Mouse (Mus musculus): Measurements from ENCODE around the gene Galnt10. TPM values are rescaled to one million over a fixed set of nuclear protein-coding genes. Genes with fewer than 3 reads are reported as not detected.

Gene Galnt10
- total RNA-seq, 2 experiments from 2014 or later: 8.4 to 9.0 TPM

DNA sequence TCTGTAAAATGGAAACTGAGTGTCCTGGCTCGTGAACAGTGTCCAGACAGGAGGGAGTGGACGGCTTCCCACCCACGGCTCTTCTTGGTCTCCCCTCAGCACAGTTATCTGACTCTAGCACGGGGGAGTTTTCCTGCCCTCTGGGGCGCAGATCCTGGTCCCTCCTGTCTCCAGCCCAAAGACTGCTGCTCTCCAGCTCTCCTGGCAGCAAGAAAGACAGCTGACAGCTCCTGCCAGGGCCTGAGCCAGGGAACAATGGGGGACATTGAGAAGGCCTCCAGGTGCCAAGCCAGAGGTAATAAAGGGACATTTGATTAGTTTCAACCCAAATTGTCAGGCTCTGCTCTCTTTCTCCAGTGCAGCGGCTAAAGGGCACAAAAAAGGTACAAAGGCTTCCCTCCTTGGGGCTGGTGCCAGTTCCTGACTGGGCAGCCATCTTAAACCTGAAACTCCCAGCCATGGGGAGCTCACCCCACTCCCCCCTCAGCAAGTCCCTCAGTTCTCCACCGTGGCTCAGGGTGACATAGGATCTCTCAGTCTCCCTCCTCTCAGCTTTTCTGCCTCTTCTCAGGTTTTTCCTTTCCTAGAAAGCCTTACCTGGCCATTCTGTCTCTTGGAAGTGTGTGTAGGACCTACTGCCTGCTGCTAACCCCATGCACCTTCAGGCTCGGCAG, 11.5 kb downstream of the Galnt10 start:
- intact Hi-C loops (cut with DNase I): no loop called here
- no peak for DNase-seq (ENCODE audit: low spot score)

DNA sequence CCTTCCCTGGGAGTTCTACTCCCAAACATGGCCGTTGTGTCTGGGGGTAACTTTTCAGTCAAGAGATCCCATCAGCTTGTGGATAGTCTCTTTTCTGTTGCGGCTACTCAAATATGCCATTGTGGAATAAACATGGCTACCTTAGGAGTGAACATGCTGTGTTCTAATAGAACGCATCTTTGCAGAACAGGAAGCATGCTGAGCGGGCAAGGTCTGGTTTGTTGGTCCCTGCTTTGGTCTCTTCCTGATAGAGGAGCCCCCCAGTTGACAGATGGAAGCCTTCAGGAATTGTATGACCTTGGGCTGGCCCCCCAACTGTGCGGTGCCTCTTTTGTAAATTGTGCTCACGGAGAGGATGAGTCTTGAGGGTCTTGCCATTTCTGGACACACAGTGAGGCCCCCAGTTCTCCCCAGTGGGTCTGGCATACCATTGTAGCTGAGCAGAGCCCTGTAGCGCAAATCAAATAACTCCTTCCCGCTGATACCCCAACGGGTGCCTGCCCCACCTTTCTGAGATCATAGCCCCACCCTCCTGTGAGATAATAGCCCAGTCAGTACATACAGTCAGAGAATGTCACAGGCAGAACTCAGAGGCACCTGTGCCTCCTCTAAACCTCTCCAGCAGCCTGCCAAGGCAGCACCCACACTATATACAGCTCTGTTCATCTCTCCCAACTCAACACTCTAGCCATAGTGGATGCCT, 12.3 kb downstream of the Galnt10 start:
- no peak for DNase-seq (ENCODE audit: low spot score)
- intact Hi-C loops (cut with DNase I): no loop called here

DNA sequence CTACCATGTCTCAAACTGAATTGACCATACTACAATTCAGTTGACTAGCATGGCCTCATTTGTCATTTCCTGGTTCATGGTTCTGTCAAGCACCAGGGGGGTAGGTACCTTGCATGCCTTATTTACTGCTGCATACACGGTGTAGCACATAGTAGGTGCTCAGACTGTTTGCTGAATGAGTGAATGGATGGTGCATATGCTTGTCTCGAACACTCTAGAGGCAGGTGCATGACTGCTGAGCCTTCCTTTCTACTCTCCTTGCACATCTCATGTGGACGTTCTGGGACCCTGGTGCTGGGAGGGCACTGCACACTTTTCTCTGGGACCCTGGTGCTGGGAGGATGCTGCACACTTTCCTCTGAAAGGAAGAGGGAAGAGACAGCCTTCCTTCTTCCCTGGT, 13.0 kb downstream of the Galnt10 start:
- intact Hi-C loops (cut with DNase I): no loop called here
- DNase-seq (ENCODE audit: low spot score): no peak

DNA sequence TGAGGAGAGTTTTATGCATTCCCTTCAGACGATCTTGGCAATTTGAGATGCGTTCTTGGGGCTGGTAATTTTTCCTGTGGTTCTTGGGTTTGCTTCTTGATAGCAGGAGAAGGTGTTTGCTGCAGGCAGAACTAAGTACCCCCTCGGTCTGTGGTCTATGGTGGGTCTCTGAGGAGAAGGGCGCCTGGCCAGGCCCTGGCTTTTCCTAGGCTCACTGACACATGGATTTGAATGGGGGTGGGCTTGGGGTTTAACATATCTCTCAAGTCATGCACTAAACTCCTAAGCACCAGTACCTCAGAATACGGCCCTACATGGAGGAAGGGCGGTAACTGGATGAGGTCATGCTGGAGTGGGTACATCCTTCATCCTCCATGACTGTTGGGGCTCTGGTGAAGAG, 13.5 kb downstream of the Galnt10 start:
- no peak for DNase-seq (ENCODE audit: low spot score)
- intact Hi-C loops (cut with DNase I): no loop called here

DNA sequence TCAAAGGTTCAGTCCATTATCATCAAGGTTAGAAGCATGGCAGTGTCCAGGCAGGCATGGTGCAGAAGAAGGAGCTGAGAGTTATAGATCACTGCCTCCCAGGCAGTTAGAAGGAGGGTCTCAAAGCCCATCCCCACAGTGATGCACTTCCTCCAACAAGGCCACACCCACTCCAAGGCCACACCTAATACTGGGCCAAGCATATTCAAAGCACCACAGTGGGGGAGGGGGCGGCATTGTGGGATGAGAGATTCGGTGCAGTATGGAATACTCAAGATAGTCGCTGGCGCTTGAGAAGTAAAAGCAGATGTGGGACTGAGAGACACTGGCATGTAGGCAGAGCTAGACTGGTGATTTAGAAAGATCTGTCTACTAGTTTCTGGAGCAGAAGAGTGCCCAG, 14.9 kb downstream of the Galnt10 start:
- DNase-seq (ENCODE audit: low spot score): no peak
- intact Hi-C loops (cut with DNase I): no loop called here

DNA sequence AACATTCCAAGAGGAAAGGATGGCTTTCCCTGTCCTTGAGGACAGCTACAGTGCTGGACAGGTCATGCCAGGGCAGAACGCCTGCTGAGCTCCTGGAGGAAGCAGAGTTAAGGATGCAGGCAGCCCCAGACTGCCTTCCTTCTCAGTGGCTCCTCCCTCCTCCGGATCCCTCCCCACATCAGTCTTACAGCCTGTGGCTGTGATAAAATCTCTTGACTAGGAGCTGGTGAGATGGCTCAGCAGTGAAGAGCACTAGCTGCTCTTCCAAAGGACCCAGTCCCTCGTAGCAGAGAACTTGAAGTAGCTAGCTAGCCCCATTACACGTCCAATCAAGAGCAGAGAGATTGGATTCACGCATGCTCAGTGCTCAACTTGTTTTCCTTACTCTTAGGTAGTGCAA, 15.6 kb downstream of the Galnt10 start:
- intact Hi-C loops (cut with DNase I): no loop called here
- DNase-seq (ENCODE audit: low spot score): no peak

DNA sequence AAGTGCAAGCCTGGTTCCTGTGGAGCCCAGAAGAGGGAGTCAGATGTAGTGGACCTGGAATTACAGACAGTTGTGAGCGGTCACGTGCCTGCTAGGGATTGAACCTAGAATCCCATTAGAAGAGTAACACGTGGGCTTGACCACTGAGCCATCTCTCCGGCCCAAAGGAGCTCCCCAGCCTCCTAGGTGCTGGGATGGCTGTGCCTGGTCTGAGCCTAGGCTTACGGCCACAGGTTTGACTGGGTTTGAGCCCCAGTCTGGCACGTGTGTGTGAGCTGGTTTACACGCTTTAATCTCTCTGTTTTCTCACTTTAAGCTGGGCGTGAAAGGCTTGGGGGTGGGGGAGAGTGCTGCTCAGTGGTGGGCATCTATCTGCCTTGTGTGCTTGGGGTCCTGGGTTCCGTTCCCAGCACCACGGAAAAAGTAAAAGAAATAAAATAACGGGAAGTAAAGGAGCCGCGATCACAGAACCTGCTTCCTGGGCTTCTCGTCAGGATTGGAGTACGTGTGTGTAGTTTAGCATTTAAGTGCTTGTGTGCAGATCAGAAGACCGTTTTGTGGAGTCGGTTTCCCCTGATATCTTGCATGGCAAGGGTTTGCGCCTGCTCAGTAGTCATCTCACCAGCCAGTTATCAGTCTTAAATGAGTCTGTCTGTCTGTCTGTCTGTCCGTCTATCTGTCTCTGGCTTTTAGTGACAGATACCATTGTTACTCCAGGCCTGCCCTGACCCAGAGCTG, 16.4 kb downstream of the Galnt10 start:
- intact Hi-C loops (cut with DNase I): no loop called here
- DNase-seq (ENCODE audit: low spot score): no peak

DNA sequence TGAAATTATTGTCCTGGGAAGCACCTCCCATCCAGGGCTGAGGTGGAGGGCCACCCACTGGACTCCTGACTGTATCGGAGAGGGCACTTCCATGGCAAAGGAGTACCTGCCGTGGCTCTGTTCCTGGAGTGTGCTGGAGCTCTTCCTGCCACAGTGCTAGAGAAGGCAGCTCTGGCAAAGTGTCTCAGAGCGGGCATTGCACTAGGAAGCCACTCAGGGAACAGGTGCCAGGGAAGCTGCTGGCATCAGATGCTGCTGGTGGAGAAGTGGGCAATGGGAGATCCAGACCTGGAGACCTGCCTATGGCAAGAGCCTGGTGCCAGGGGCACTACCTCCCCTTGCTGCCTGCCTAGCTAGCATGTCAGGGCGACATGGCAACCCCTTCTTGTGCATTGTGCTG, 17.0 kb downstream of the Galnt10 start:
- intact Hi-C loops (cut with DNase I): no loop called here
- DNase-seq (ENCODE audit: low spot score): no peak

DNA sequence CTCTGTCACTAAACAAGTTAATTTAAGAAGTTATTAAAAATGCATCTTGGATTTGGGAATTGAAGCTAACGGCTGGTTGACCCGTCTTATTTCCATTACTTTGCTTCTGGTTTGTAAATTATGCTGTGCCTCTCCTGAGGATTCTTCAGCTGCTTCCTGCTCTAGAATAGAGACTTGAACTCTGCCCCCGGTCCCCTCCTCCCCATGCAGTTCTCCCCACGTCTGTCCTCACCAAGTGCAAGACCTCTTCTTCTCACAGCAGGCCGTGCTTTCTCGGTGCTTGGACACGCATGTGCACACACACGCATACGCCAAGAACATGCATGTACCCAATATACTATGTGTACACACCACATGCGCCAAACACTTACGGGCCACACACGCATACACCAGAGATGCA, 18.0 kb downstream of the Galnt10 start:
- DNase-seq (ENCODE audit: low spot score): no peak
- intact Hi-C loops (cut with DNase I): no loop called here

DNA sequence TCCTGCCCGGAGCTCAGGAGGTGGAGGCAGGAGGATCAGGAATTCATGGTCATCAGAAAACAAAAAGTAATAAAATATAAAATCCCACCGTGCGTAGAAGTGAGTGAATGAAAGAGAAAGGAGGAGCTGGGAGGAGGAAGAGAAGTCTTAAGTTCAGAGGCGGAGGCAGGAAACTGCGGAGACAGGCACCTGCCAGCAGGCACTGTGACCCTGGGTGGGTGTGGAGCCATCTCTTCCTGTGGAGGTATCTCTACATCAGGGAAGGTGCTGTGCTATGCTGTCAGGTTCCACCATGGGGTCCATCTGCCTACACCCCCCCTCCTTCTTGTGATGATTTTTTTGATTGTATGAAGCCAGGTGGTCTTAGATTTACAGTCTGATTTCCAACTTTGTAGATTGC, 19.5 kb downstream of the Galnt10 start:
- intact Hi-C loops (cut with DNase I): no loop called here
- no peak for DNase-seq (ENCODE audit: low spot score)

DNA sequence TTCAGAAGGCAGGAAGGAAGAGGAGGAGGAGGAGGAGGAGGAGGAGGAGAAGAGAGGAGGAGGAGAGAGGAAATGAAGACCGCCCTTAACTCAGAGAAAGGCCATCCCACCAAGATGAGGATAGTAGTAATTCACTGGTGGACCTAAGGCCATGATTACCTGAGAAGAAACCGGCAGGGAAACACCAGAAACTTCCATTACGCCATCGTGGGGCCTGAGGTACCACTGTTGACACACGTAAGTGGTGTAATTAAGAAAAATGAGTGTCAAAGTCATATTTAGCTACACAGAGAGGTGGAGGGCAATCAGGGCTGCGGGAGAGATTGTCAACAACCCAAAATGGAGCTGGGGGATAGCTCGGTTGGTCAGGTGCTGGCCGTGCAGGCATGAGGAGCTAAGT, 23.0 kb downstream of the Galnt10 start:
- no peak for DNase-seq (ENCODE audit: low spot score)
- intact Hi-C loops (cut with DNase I): no loop called here

DNA sequence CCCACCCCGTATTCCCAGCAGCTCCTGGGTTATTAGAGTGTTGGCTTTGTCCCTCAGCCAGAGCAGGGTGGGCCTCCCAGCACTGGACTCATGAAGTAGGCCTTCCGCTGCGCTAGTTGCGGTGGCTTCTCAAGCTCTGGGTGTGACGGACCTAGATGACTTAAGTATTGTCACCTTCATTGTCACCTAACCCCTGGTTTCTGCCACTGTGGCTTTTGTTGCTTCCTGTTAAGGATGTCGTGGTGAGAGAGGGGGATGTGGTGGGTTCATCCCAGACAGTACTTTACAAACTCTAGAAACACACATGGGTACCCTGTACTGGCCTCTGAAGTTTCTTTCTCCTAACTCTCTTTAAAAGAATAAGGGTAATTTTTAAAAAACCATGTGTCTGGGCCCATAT, 24.3 kb downstream of the Galnt10 start:
- intact Hi-C loops (cut with DNase I): no loop called here

DNA sequence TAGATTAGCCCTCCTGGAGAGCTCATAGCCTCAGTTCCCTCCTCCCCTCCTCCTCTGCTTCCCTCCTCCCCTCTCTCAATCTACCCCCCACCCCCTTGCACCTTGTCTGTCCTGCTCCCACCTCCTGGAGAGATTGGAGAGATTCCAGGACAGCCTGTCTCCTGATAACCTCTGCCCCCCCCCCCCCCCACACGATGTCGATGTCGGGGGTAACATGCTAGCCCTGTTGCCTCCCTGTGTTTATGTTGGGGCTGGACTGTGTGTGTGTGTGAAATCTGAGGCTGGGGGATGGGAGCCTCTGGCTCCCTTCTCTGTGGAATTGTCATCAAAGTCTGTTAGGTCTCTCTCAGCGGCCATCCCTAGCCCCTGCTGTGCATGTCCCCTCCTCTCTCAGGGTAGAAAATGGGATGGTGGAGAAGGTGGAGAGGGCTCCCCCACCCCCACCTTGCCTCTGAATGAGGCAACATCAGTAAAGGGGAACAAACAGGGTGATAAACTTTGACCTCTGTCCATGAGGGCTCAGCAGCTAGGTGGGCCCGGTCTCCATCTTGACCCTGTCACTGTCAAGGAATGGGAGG, 26.0 kb downstream of the Galnt10 start:
- intact Hi-C loops (cut with DNase I): no loop called here

More for the DNA sequence above, 24.3 kb downstream of the Galnt10 start:
- DNase-seq (ENCODE audit: low spot score): no peak

DNA sequence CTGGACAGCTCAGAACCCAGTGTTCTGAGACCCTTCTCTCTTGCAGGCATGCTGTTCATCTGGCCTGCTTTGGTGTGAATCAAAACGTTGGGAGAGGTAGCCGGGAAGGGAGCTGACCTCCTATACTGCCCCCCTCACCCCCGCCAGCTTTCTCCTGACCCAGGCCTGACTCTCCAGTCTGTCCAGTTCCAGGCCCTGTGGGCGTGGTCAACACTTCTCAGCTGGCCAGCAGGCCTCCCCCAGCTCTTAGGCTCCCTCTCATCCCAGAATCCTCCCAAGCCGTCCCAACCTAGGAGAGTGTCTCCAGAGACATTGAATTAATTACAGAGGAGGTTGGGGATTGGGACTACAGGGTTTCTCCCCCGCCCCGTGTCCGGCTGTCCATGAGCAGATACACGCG, 26.6 kb downstream of the Galnt10 start:
- no peak for DNase-seq (ENCODE audit: low spot score)
- intact Hi-C loops (cut with DNase I): no loop called here

More for the DNA sequence above, 26.0 kb downstream of the Galnt10 start:
- DNase-seq (ENCODE audit: low spot score): no peak

DNA sequence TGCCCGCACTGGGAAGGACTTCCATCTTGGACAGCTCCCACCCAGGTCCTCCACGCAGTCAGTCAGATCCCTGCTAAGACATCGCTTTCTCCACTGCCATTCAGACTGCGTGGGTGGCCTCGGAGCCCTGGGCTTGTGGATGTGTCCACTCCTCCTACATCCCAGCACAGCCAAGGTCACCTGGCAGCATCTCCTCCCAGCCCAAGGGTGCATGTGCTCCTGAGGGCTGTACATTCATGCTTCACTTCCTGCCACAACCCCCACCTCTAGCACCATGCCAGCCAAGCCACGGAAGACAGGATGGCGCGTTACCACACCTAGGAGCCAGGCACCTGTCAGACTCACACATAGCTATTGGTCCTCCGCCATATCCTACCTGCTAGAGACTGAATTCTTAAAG, 27.8 kb downstream of the Galnt10 start:
- no peak for DNase-seq (ENCODE audit: low spot score)
- intact Hi-C loops (cut with DNase I): no loop called here

DNA sequence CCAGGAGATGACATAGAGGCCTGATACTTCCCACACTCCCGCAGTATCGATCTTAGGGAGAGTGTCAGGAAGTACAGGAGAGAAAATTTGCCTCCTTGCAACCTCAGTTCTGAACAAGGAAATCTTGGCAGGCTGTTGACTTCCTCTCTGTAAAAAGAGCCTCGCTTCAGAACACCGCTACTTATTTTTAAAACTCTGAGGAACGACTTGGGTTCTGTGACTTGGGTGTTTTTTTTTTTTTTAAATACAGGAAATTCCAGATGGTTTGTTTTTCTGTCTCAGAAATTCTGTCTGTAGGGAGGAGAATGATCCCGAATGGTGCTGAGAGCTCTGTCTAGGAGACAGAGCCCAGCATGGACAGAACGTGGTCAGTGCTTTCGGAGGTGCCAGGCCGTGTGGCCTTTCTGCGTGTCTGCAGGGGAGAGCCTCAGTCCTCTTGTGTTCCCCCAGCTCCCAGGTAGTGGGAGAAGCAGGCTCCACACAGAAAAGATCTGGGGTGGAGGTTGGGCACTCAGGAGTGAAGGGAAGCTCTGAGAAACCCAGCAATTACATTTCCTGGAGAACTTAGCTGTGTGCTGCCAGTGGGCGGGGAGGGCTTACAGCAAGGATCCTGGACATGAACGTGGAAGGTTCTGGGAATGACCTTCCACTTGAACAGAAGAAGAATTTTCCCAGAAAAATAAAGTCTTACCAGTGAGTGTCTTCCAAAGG, 28.9 kb downstream of the Galnt10 start:
- DNase-seq (ENCODE audit: low spot score): no peak

DNA sequence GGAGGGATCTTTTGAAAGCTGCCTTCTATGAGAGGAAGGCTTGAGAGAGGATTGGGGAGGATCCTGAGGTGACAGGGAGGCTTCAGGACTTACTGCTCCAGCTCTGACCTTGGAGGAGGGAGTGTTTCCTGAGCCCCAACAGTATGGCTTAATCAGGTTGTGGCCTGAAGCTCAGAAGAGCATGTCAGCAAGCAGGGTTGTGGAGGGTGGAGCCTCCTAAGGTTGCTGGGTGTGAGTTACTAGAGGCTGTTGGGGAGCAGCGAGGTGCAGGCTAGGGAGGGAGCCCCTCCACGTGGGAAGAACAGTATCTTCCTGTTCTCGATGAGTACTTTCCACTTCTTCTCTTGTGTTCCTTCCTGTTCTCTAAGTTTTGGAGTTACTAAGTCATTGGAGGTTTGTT, 32.0 kb downstream of the Galnt10 start:
- intact Hi-C loops (cut with DNase I): no loop called here
- no peak for DNase-seq (ENCODE audit: low spot score)

More for the DNA sequence above, 28.9 kb downstream of the Galnt10 start:
- intact Hi-C loops (cut with DNase I): no loop called here

DNA sequence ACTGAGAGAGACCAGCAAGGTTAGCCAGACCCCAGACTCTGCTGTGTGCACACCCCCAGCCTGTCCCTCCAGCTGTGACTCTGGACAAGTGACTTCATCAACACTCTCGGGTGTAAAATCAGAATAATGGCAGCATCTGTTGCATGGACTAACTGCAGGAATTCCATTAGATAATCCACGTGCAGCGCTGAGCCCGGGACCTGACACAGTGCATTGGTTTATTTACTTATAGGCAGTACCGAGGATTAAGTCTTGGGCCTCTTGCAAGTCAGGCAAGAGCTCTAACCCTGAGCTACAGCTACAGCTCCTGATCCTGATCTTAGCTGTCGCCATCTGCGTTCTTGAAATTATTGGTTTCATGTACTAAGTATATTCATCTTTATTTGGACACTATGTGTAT, 37.3 kb downstream of the Galnt10 start:
- intact Hi-C loops (cut with DNase I): no loop called here
- DNase-seq (ENCODE audit: low spot score): no peak

DNA sequence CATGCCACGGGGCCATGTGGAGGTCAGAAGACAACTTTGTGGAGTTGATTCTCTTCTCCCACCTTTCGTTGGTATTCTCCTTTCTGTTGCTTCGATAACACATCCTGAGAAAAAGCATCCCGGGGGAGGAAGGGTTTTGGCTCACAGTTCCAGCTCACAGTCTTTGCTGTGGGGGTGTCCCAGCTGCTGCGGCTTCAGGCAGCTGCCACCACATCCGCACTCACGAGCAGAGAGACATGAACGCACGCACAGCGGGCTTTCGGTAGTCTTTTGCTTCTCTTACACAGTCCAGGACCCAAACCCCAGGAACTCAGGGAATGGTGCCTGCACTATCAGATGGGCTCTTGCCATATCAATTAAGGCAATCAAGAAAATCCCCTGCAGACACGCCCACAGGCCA, 37.9 kb downstream of the Galnt10 start:
- intact Hi-C loops (cut with DNase I): no loop called here
- DNase-seq (ENCODE audit: low spot score): no peak

DNA sequence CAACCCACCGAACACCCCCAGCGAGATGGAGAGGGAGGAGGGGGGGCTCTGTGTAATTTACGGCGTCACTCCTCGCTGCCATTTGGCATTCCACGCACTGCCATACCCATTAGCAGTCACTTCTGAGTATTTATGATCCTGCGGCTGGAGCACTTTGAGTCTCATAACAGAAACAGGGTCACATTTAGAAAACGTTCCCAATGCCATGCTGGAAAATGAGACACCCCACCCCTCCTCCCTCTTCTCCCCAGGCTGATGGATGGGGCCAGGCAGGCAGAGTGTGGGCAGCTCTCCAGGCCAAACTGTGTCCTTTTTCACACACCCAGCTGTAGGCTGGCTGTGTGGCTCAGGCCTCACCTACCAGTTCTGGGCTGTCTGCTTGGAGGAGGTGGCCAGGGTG, 38.7 kb downstream of the Galnt10 start:
- intact Hi-C loops (cut with DNase I): no loop called here
- no peak for DNase-seq (ENCODE audit: low spot score)
